Mouse (Mus musculus) forelimb bud, embryonic 11.5 days (tissue): ENCODE data around the gene Cpeb4.
"Not testable (repeated sequence)": the region's sequence is repeated elsewhere in the genome, so short reads cannot be mapped to it uniquely, and the experiment has no call there.

ENCODE experiments used
- DNase-seq: peaks from one replicate; pipeline ENCODE4 v3.0.0-alpha.2; 2012; ENCODE audit warnings: low read depth, low spot score

Gene Cpeb4

GRCm38 (mm10) chr11:31974132-31974531 is 102.1 kb downstream of the Cpeb4 start:
- DNase-seq: no peak

DNA sequence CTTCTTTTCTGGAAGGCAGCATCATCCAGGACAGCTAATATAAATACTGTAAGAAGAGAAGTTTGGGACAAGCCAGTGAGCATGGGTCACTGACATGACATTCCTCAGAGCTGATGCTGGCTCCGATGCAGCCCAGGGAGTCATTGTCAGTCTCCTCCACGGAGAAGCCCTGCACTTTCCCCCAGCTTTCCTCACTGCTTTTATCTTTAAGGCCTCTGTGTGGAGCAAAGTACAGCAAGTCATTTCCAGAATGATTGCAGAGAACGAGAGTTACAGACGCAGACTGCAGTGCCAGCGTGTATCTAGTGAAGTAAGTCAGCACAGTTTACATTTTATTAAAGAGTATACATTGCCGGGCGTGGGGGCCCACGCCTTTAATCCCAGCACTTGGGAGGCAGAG is 102.8 kb downstream of the Cpeb4 start:
- no peak for DNase-seq

- DNase-seq: no peak
Measured at GRCm38 (mm10) chr11:31975678-31976077, 103.7 kb downstream of the Cpeb4 start.

GRCm38 (mm10) chr11:31976137-31976536 is 104.1 kb downstream of the Cpeb4 start:
- DNase-seq: no peak

DNA sequence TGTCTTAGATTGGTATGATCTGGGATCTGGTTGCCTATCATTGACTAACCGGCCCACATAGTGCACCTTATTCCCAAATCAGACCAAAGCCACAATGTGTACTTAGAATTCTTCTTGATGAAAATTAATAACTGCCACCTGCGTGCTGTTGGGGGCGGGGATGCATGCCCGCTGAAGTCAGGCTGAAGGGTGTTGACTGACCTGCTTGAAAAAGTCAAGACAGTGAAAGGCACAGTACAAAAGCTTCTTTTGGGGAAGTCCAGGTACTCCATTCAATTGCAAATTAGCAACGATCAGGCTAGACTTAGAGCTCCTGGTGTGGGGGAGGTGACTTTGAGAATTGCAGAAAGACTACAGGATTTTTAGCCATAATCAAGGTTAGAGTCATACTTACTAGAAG is 108.1 kb downstream of the Cpeb4 start:
- DNase-seq: not testable (repeated sequence)

DNA sequence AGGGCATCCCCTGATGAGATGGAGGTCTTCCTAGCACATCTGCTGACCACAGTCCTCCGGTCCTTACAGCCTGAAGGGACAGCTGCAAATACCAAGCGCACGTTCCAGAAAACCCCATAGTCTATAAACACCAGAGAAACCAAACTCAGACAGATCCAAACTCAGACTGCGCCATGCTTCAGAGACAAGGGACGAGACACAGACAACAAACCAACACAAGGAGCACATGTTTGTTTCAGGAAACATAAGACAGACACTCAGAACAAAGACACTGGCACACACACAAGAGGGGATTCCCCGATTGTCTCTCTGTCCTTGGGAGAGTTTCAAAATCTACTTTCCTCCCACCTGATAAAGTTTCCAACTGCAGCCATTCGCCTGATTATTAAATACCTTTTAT is 109.8 kb downstream of the Cpeb4 start:
- DNase-seq: no peak

DNA sequence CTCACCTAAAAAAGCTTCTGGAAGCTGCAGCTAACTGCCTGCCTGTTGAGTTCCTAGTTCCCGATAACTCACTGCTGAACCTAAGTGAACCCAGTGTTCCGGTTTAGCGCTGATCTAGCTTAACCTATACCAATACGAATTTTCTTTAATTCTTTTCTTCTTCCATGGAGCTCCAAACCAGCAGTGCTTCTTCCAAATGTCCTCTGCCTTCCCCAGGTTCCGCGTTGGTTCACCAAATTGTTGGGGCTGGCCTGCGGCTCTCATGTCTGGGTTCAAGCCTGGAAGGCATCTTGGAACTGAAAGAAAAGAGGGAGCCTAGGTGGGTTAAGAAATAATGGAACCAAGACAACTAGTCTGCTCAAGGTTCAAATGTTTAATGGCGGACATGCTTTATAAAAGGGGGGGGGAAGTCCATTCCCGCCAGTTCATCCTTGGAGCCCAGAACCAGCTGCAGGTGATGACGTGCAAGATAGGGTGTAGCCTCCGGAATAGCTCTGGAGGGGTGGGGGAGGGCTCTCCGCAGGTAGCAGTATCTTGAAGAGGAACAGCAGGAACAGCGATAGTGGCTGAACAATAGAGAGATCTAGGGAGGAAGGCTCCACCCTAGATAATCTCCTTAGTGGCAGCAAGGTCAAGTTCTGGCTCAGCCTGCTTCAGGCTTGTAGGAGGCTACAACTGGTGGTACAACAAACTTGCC is 110.4 kb downstream of the Cpeb4 start:
- not testable (repeated sequence) for DNase-seq

- DNase-seq: no peak
Measured at GRCm38 (mm10) chr11:31983249-31983648, 111.2 kb downstream of the Cpeb4 start.

DNA sequence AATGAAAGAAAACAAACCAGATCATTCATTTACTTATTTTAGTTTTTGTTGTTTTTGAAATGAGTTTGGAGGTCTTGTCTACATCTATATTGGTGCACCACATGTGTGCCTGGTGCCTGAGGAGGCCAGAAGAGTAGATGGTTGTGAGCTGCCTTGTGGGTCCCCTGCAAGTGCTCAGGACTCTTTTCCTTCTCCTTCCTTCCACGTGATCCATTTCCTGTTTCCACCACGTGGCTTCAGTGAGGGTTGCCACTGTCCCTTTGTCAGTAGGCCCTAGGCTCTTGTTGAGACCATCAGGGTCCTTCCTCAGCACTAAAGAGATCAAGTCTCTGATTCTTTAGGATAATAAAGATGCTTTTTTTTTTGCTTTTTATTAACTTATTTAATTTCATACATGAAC is 112.8 kb downstream of the Cpeb4 start:
- no peak for DNase-seq
